Mouse (Mus musculus) hindbrain, embryonic 13.5 days (tissue): Measurements from ENCODE around the gene Mov10l1. TPM values are rescaled to one million over a fixed set of nuclear protein-coding genes. Genes with fewer than 3 reads are reported as not detected.

Experiments used
- ATAC-seq: fragments of 200-750 bp; cut with Nextera tagmentation; 2 replicates; pipeline ENCODE4 v1.8.0; 2017; ENCODE audit warnings: moderate TSS enrichment; ENCODE audit not compliant: low FRiP score
- H3K27ac ChIP-seq: fragments of 300-500 bp; sonication (generic); 2 replicates; pipeline ENCODE4 v1.5.1; 2015; ENCODE audit warnings: inconsistent platforms, mild to moderate bottlenecking, moderate library complexity
- H3K27me3 ChIP-seq: fragments of 300-500 bp; sonication (generic); 2 replicates; pipeline ENCODE4 v1.6.1; 2015; ENCODE audit warnings: mild to moderate bottlenecking, inconsistent platforms
- H3K36me3 ChIP-seq: fragments of 300-500 bp; sonication (generic); 2 replicates; pipeline ENCODE4 v1.6.1; 2015; ENCODE audit warnings: mild to moderate bottlenecking, inconsistent platforms
- H3K4me1 ChIP-seq: fragments of 300-500 bp; sonication (generic); replicated peaks from 2 replicates; pipeline ENCODE4 v1.6.1; 2015; ENCODE audit warnings: inconsistent platforms
- H3K4me2 ChIP-seq: fragments of 300-500 bp; sonication (generic); 2 replicates; pipeline ENCODE4 v1.6.1; 2015; ENCODE audit warnings: inconsistent platforms, mild to moderate bottlenecking, moderate library complexity
- H3K4me3 ChIP-seq: fragments of 300-500 bp; sonication (generic); 2 replicates; pipeline ENCODE4 v1.5.1; 2015; ENCODE audit warnings: mild to moderate bottlenecking, inconsistent platforms
- H3K9ac ChIP-seq: fragments of 300-500 bp; sonication (generic); 2 replicates; pipeline ENCODE4 v1.6.1; 2015; ENCODE audit warnings: mild to moderate bottlenecking, inconsistent platforms
- H3K9me3 ChIP-seq: fragments of 300-500 bp; sonication (generic); 2 replicates; pipeline ENCODE4 v1.6.1; 2016; ENCODE audit warnings: inconsistent platforms
- WGBS: fragments of 180-500 bp; shearing (Covaris S2); methylation state at CpG from one replicate; pipeline ENCODE4 v1.1.7; 2015; 5-methylcytosine and 5-hydroxymethylcytosine counted together
- polyA plus RNA-seq: library from polyadenylated mRNA; unstranded; fragments of >200 nt; fragmentation: Nextera tagmentation; extraction: Ambion mirVana; gene quantifications from 2 replicates; pipeline ENCODE4 v1.2.1, GENCODE M21; 2015

Mov10l1 gene
- polyA plus RNA-seq, 1 experiment from 2014 or later = not detected

GRCm38 (mm10) chr15:89084826-89085225 lies 102.1 kb downstream of the Mov10l1 start:
- H3K27me3 ChIP-seq = no peaks in the 10 kb centered on the region
- ATAC-seq = no peak
- H3K36me3 ChIP-seq = peaks cover 71% of the 10 kb centered on the region
- WGBS = 86% methylated on average over 2 of the region's 2 CpGs
- peaks cover 14% of the 10 kb centered on the region for H3K4me1 ChIP-seq
- no peak overlapping the region for H3K4me2 ChIP-seq
- no peak overlapping the region for H3K27ac ChIP-seq
- H3K4me3 ChIP-seq = no peak overlapping the region
- H3K9me3 ChIP-seq = no peaks in the 10 kb centered on the region
- H3K9ac ChIP-seq = no peak overlapping the region

DNA sequence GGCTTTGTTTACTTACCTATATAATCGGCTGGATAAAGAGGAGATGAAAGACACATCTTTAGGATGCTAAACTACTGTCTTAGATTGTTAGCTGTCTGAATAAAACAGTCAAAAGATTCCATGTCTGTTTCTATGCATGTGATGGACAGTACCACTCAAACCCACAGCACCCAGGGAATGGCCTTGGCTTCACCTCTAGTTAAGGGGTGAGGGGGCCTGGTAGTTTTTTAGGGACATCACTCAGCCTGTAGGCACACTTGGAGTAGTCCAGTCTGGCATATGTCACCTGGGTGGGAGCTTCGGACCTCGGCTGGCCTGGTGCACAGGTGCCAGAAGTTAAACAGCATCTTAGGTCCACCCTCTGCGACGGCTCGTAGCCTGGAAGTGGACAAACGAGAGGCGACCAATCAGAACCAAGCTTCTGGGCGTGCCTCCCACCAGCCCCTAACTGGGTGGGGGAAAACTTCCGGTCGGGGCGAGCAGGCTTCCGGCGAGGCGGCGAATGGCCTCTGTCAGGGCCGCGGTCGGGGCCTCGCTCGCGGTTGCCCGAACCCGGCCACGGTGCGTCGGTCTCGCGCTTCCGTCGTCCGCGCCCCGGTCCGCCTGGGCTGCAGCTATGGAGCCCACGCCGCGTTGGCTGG lies 106.0 kb downstream of the Mov10l1 start, which contains the start of gene Selenoo:
Gene Selenoo, plus strand, starts transcription at position 478 of the 641 bp plus-strand sequence.
- peak within 1 kb of the TSS; percentile 88 for H3K27ac ChIP-seq
- ATAC-seq = peak; percentile 94
- 2% methylated on average over 36 of the region's 38 CpGs for WGBS
- peak within 1 kb of the TSS; percentile 96 for H3K9ac ChIP-seq
- peak within 1 kb of the TSS; percentile 97 for H3K4me2 ChIP-seq
- peak within 1 kb of the TSS; percentile 71 for H3K4me3 ChIP-seq
- H3K4me1 ChIP-seq = peaks cover 29% of the 10 kb centered on the region
- H3K36me3 ChIP-seq = peaks cover 56% of the 10 kb centered on the region
- H3K27me3 ChIP-seq = no peaks in the 10 kb centered on the region
- no peaks in the 10 kb centered on the region for H3K9me3 ChIP-seq

- peak overlapping the region; percentile 97 for H3K4me2 ChIP-seq
- H3K9me3 ChIP-seq = no peaks in the 10 kb centered on the region
- peak overlapping the region; percentile 71 for H3K4me3 ChIP-seq
- peaks cover 29% of the 10 kb centered on the region for H3K4me1 ChIP-seq
- peak overlapping the region; percentile 88 for H3K27ac ChIP-seq
- WGBS = 4% methylated on average over 68 of the region's 68 CpGs
- H3K9ac ChIP-seq = peak overlapping the region; percentile 96
- ATAC-seq = peak; percentile 68
- no peaks in the 10 kb centered on the region for H3K27me3 ChIP-seq
- H3K36me3 ChIP-seq = peaks cover 56% of the 10 kb centered on the region
Observed at GRCm38 (mm10) chr15:89089248-89090051, 106.7 kb downstream of the Mov10l1 start.

DNA sequence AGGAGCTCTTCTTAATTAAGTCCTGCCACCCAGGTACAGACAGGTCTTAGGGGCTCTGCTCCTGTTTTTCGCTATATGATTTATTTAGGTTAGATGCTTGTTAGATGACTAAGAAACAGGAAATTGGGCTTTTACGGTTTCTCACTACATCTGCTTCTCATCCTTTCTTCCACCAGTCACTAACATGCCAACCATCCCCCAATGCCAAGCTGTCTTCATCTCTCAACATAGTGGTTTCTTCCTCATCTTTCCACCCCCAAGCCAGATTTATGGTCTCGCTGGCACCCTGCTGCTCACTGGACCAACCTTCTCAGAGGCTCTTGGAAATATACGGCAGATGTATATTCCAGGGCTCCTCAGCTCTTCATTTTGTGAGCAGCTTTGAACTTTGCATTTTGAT lies 108.0 kb downstream of the Mov10l1 start:
- Histone ChIP-seq H3K27ac (no peak overlapping the region), H3K4me3 (peak overlapping the region; percentile 71; the same call in 1 of the 2 replicates), H3K9me3 (no peaks in the 10 kb centered on the region), H3K36me3 (peaks cover 56% of the 10 kb centered on the region), H3K27me3 (no peaks in the 10 kb centered on the region), H3K9ac (0 out of 2 replicates have a peak overlapping the region, but pooled peaks have one; percentile 96), H3K4me1 (peaks cover 29% of the 10 kb centered on the region), H3K4me2 (peak overlapping the region; percentile 97)
- ATAC-seq = no peak
- 87% methylated on average over 4 of the region's 4 CpGs for WGBS

GRCm38 (mm10) chr15:89092181-89092580 lies 109.5 kb downstream of the Mov10l1 start:
- H3K4me3 ChIP-seq = no peak overlapping the region
- H3K36me3 ChIP-seq = peaks cover 56% of the 10 kb centered on the region
- H3K27me3 ChIP-seq = no peaks in the 10 kb centered on the region
- WGBS = 79% methylated on average over 5 of the region's 5 CpGs
- H3K9me3 ChIP-seq = no peaks in the 10 kb centered on the region
- H3K4me1 ChIP-seq = peaks cover 29% of the 10 kb centered on the region
- no peak overlapping the region for H3K4me2 ChIP-seq
- peak overlapping the region; percentile 51; the same call in 1 of the 2 replicates for H3K9ac ChIP-seq
- ATAC-seq = no peak
- no peak overlapping the region for H3K27ac ChIP-seq

GRCm38 (mm10) chr15:89097450-89097849 lies 114.7 kb downstream of the Mov10l1 start:
- H3K9ac ChIP-seq = no peak overlapping the region
- H3K36me3 ChIP-seq = peaks cover 100% of the 10 kb centered on the region
- H3K27ac ChIP-seq = no peak overlapping the region
- H3K4me1 ChIP-seq = no peaks in the 10 kb centered on the region
- H3K4me3 ChIP-seq = no peak overlapping the region
- H3K27me3 ChIP-seq = no peaks in the 10 kb centered on the region
- ATAC-seq = no peak
- 92% methylated on average over 5 of the region's 5 CpGs for WGBS
- no peaks in the 10 kb centered on the region for H3K9me3 ChIP-seq
- H3K4me2 ChIP-seq = no peak overlapping the region

GRCm38 (mm10) chr15:89098616-89099015 lies 115.9 kb downstream of the Mov10l1 start:
- no peaks in the 10 kb centered on the region for H3K4me1 ChIP-seq
- no peak for ATAC-seq

DNA sequence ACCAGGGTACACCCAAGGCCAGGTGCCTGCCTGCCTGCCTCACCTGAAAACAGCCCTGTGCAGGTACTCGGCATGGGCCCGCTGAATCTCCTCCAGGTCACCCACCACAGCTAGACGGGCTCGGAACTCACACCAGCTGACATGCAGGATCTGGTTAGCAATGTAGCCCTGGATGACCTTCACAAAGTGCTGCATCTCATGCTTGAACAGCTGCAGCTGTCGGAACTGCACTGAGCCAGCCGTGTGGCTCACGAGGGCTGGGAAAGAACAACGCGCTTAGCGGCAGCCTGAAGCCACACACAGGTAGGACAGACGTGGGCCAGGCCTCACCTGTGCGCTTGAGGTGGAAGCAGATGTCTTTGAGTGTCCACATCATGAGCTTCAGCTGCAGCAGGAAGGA lies 118.1 kb downstream of the Mov10l1 start:
- ATAC-seq = no peak
- no peak overlapping the region for H3K27ac ChIP-seq
- no peak overlapping the region for H3K9ac ChIP-seq
- H3K27me3 ChIP-seq = no peaks in the 10 kb centered on the region
- 96% methylated on average over 12 of the region's 12 CpGs for whole genome bisulfite sequencing
- H3K36me3 ChIP-seq = peaks cover 100% of the 10 kb centered on the region
- H3K4me2 ChIP-seq = no peak overlapping the region
- H3K9me3 ChIP-seq = no peaks in the 10 kb centered on the region
- H3K4me3 ChIP-seq = no peak overlapping the region
- no peaks in the 10 kb centered on the region for H3K4me1 ChIP-seq

More at GRCm38 (mm10) chr15:89098616-89099015, 115.9 kb downstream of the Mov10l1 start:
- no peak overlapping the region for H3K4me2 ChIP-seq
- H3K4me3 ChIP-seq = no peak overlapping the region
- H3K36me3 ChIP-seq = peaks cover 100% of the 10 kb centered on the region
- H3K9me3 ChIP-seq = no peaks in the 10 kb centered on the region
- H3K27me3 ChIP-seq = no peaks in the 10 kb centered on the region
- H3K27ac ChIP-seq = no peak overlapping the region
- H3K9ac ChIP-seq = no peak overlapping the region
- WGBS = 93% methylated on average over 7 of the region's 7 CpGs

GRCm38 (mm10) chr15:89102646-89103045 lies 119.9 kb downstream of the Mov10l1 start:
- no peak overlapping the region for H3K27ac ChIP-seq
- H3K4me2 ChIP-seq = no peak overlapping the region
- H3K4me1 ChIP-seq = no peaks in the 10 kb centered on the region
- no peak for ATAC-seq
- no peak overlapping the region for H3K4me3 ChIP-seq
- no peaks in the 10 kb centered on the region for H3K9me3 ChIP-seq
- peaks cover 100% of the 10 kb centered on the region for H3K36me3 ChIP-seq
- no peak overlapping the region for H3K9ac ChIP-seq
- no peaks in the 10 kb centered on the region for H3K27me3 ChIP-seq
- WGBS = 56% methylated on average over 5 of the region's 5 CpGs

GRCm38 (mm10) chr15:89103921-89104320 lies 121.2 kb downstream of the Mov10l1 start:
- Histone ChIP-seq H3K27me3 (no peaks in the 10 kb centered on the region), H3K4me2 (no peak overlapping the region), H3K4me1 (no peaks in the 10 kb centered on the region), H3K27ac (no peak overlapping the region), H3K9ac (no peak overlapping the region), H3K36me3 (peaks cover 100% of the 10 kb centered on the region), H3K9me3 (no peaks in the 10 kb centered on the region), H3K4me3 (no peak overlapping the region)
- no peak for ATAC-seq
- 89% methylated on average over 10 of the region's 10 CpGs for WGBS

DNA sequence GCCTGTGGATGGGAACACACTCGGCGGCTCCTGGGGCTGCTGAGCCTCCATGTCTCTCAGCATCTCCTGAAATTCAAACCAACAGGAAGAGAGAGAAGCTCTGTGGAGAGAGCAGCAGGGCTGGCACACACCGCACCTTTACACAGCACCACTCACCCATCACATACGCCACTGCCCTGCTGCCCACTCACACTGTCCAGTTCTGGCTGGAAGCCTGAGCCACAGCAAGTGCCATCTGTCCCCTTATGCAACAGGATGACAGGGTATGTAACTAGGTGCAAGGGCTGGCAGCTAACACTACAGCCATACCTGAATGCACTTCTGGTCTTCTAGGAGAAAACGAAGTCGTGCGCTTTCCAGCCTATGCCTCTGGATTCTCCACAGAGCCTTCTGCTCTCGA lies 121.7 kb downstream of the Mov10l1 start:
- H3K4me1 ChIP-seq = no peaks in the 10 kb centered on the region
- no peak overlapping the region for H3K4me3 ChIP-seq
- H3K9ac ChIP-seq = no peak overlapping the region
- ATAC-seq = no peak
- WGBS = 97% methylated on average over 8 of the region's 8 CpGs
- H3K36me3 ChIP-seq = peaks cover 100% of the 10 kb centered on the region
- no peak overlapping the region for H3K27ac ChIP-seq
- H3K9me3 ChIP-seq = no peaks in the 10 kb centered on the region
- H3K4me2 ChIP-seq = no peak overlapping the region
- no peaks in the 10 kb centered on the region for H3K27me3 ChIP-seq
